Mouse (Mus musculus) thymus, adult 2 months (tissue): Measurements from ENCODE around the gene Usp36. TPM values are rescaled to one million over a fixed set of nuclear protein-coding genes. Genes with fewer than 3 reads are reported as not detected.
"Not testable (repeated sequence)": the region's sequence is repeated elsewhere in the genome, so short reads cannot be mapped to it uniquely, and the experiment has no call there.

Source experiments
- DNase-seq: peaks from one replicate; pipeline ENCODE4 v3.0.0; 2021
- H3K27ac ChIP-seq: fragments of 200-500 bp; 2 replicates; pipeline ENCODE4 v1.5.1; 2012; ENCODE audit warnings: low read length, control low read depth; ENCODE audit not compliant: control insufficient read depth, insufficient read depth
- H3K27me3 ChIP-seq: fragments of 200-500 bp; 2 replicates; pipeline ENCODE4 v1.6.1; 2012; ENCODE audit warnings: mild to moderate bottlenecking, low read length, moderate library complexity, mixed read lengths; ENCODE audit not compliant: control insufficient read depth, insufficient read depth
- H3K36me3 ChIP-seq: fragments of 200-500 bp; 2 replicates; pipeline ENCODE4 v1.6.1; 2012; ENCODE audit warnings: mild to moderate bottlenecking, low read length, moderate library complexity; ENCODE audit not compliant: control insufficient read depth, insufficient read depth
- H3K4me1 ChIP-seq: fragments of 200-500 bp; replicated peaks from 2 replicates; pipeline ENCODE4 v1.6.1; 2012; ENCODE audit warnings: low read length; ENCODE audit not compliant: control insufficient read depth, insufficient read depth
- H3K4me3 ChIP-seq: fragments of 200-500 bp; 2 replicates; pipeline ENCODE4 v1.5.1; 2012; ENCODE audit warnings: mild to moderate bottlenecking, low read length, control low read depth, moderate library complexity; ENCODE audit not compliant: control insufficient read depth, insufficient read depth
- CTCF ChIP-seq: fragments of 200-500 bp; IDR thresholded peaks from 2 replicates; pipeline ENCODE4 v1.5.1; 2012; ENCODE audit warnings: mild to moderate bottlenecking, control low read depth, low read length, moderate library complexity, borderline replicate concordance; ENCODE audit not compliant: control insufficient read depth, poor library complexity, insufficient read depth; ENCODE audit errors: extremely low read depth
- POLR2A ChIP-seq: fragments of 200-500 bp; IDR thresholded peaks from 2 replicates; pipeline ENCODE4 v1.6.1; 2012; ENCODE audit warnings: mild to moderate bottlenecking, low read length, control low read depth, moderate library complexity; ENCODE audit not compliant: control insufficient read depth, poor library complexity, insufficient read depth; ENCODE audit errors: extremely low read depth
- WGBS: fragments of 180-500 bp; shearing (Covaris S2); methylation state at CpG from one replicate; pipeline ENCODE4 v1.1.7; 2018; 5-methylcytosine and 5-hydroxymethylcytosine counted together
- polyA plus RNA-seq: library from polyadenylated mRNA; depleted of rRNA; stranded (reverse); fragments of >200 nt; gene quantifications from 2 replicates; pipeline ENCODE4 v1.2.3, GENCODE M21; 2012

Usp36 gene
- polyA plus RNA-seq, 1 experiment: 28.8 TPM

- Histone ChIP-seq H3K4me3 (no peak overlapping the region), H3K27ac (no peak overlapping the region), H3K4me1 (peaks cover 3% of the 10 kb centered on the region; the same call in 1 of the 2 replicates), H3K36me3 (no peaks in the 10 kb centered on the region), H3K27me3 (no peaks in the 10 kb centered on the region)
- TF ChIP-seq POLR2A: no peak
- no peak for TF ChIP-seq CTCF
- no peak for DNase-seq
- 27% methylated on average over 4 of the region's 4 CpGs for WGBS
These were observed 31.9 kb upstream of the Usp36 start for GRCm38 (mm10) chr11:118321971-118322370.

- Histone ChIP-seq H3K27ac (no peak overlapping the region), H3K36me3 (no peaks in the 10 kb centered on the region), H3K4me1 (peaks cover 3% of the 10 kb centered on the region; the same call in 1 of the 2 replicates), H3K27me3 (no peaks in the 10 kb centered on the region), H3K4me3 (no peak overlapping the region)
- 96% methylated on average over 7 of the region's 7 CpGs for WGBS
- no peak for DNase-seq
- TF ChIP-seq CTCF: no peak
- no peak for TF ChIP-seq POLR2A
These were observed 31.5 kb upstream of the Usp36 start for GRCm38 (mm10) chr11:118321500-118321899.

GRCm38 (mm10) chr11:118318678-118319077, 28.6 kb upstream of the Usp36 start:
- no peak overlapping the region for H3K4me3 ChIP-seq
- peak; percentile 83; the same call in 1 of the 2 replicates for TF ChIP-seq CTCF
- no peak for TF ChIP-seq POLR2A
- H3K4me1 ChIP-seq: 0 out of 2 replicates have a peak, but pooled peaks cover 3% of the 10 kb centered on the region
- H3K36me3 ChIP-seq: no peaks in the 10 kb centered on the region
- no peaks in the 10 kb centered on the region for H3K27me3 ChIP-seq
- DNase-seq: peak; percentile 80
- WGBS: 70% methylated on average over 5 of the region's 5 CpGs
- H3K27ac ChIP-seq: no peak overlapping the region

- WGBS: 62% methylated on average over 7 of the region's 7 CpGs
- DNase-seq: peak; percentile 55
- Histone ChIP-seq H3K36me3 (no peaks in the 10 kb centered on the region; the same call in 1 of the 2 replicates), H3K27ac (no peak overlapping the region), H3K27me3 (no peaks in the 10 kb centered on the region), H3K4me3 (no peak overlapping the region), H3K4me1 (no peaks in the 10 kb centered on the region)
- no peak for TF ChIP-seq POLR2A
- TF ChIP-seq CTCF: peak; percentile 51; the same call in 1 of the 2 replicates
These were observed 27.1 kb upstream of the Usp36 start for GRCm38 (mm10) chr11:118317129-118317528.

GRCm38 (mm10) chr11:118316231-118316806, 26.3 kb upstream of the Usp36 start:
- Histone ChIP-seq H3K4me1 (no peaks in the 10 kb centered on the region), H3K4me3 (no peak overlapping the region), H3K27me3 (no peaks in the 10 kb centered on the region), H3K36me3 (no peaks in the 10 kb centered on the region; the same call in 1 of the 2 replicates), H3K27ac (no peak overlapping the region)
- DNase-seq: no peak
- WGBS: 93% methylated on average over 8 of the region's 8 CpGs
- TF ChIP-seq CTCF (no peak), POLR2A (no peak)

GRCm38 (mm10) chr11:118312132-118312723, 22.2 kb upstream of the Usp36 start:
- H3K27ac ChIP-seq: no peak overlapping the region
- TF ChIP-seq CTCF (no peak), POLR2A (no peak)
- 91% methylated on average over 6 of the region's 6 CpGs for WGBS
- no peak overlapping the region for H3K4me3 ChIP-seq
- no peaks in the 10 kb centered on the region for H3K27me3 ChIP-seq
- H3K4me1 ChIP-seq: no peaks in the 10 kb centered on the region
- DNase-seq: no peak
- no peaks in the 10 kb centered on the region; the same call in 1 of the 2 replicates for H3K36me3 ChIP-seq

- 96% methylated on average over 2 of the region's 2 CpGs for WGBS
- H3K4me3 ChIP-seq: not testable (repeated sequence)
These were observed 17.9 kb upstream of the Usp36 start for GRCm38 (mm10) chr11:118307962-118308361.

GRCm38 (mm10) chr11:118303959-118304358, 13.9 kb upstream of the Usp36 start:
- not testable (repeated sequence) for DNase-seq, H3K27me3 ChIP-seq, H3K4me1 ChIP-seq, H3K36me3 ChIP-seq, H3K27ac ChIP-seq, H3K4me3 ChIP-seq
- WGBS: 95% methylated on average over 4 of the region's 4 CpGs

More at GRCm38 (mm10) chr11:118307962-118308361, 17.9 kb upstream of the Usp36 start:
- H3K4me1 ChIP-seq, H3K27me3 ChIP-seq, H3K36me3 ChIP-seq, DNase-seq, H3K27ac ChIP-seq: not testable (repeated sequence)
